Mouse (Mus musculus) neutrophil, adult 65 days (primary cell): ENCODE results near the gene C87499. TPM values are rescaled to one million over a fixed set of nuclear protein-coding genes. Genes with fewer than 3 reads are reported as not detected.

ENCODE experiments used
- total RNA-seq: library from RNA; stranded (reverse); gene quantifications from 2 replicates; pipeline ENCODE4 v1.2.4, GENCODE M21; 2023

The C87499 gene
- not detected in 2 replicates for total RNA-seq

GRCm38 (mm10) chr4:88634311-88634710 is at the start of gene C87499:
Gene C87499 (minus strand): TSS chr4:88634411.

GRCm38 (mm10) chr4:88683812-88684211 is 49.6 kb upstream of the C87499 start, which contains the start of gene Ifna2:
Gene Ifna2 (minus strand): TSS chr4:88683912.

GRCm38 (mm10) chr4:88676824-88677223 is 42.6 kb upstream of the C87499 start, which contains the start of gene Ifna16:
Gene Ifna16 (minus strand): TSS chr4:88676924.

GRCm38 (mm10) chr4:88644359-88644758 is 10.1 kb upstream of the C87499 start, which contains the start of gene Ifna13:
Gene Ifna13 (minus strand): TSS chr4:88644459.

GRCm38 (mm10) chr4:88603276-88603675 is 30.9 kb downstream of the C87499 start, which contains the start of gene Ifna12:
Gene Ifna12 (minus strand): TSS chr4:88603376.

GRCm38 (mm10) chr4:88592285-88592684 is 41.9 kb downstream of the C87499 start, which contains the start of gene Ifna9:
Gene Ifna9 (minus strand): TSS chr4:88592385.

Other genes with a start within 250 kb of the C87499 start
- gene Hacd4, start 195.5 kb downstream of the C87499 start, total RNA-seq = 80.3 and 87.0 TPM in 2 replicates
- gene Ifnb1, start 111.6 kb downstream of the C87499 start, total RNA-seq = not detected in 2 replicates
- gene Ifna15, start 76.2 kb downstream of the C87499 start, total RNA-seq = not detected in 2 replicates
- not detected in 2 replicates for gene Ifna14, start 62.6 kb downstream of the C87499 start, total RNA-seq
- not detected in 2 replicates for gene Ifna9, start 42.0 kb downstream of the C87499 start, total RNA-seq
- not detected in 2 replicates for gene Ifna12, start 31.0 kb downstream of the C87499 start, total RNA-seq
- gene Ifna13, start 10.0 kb upstream of the C87499 start, total RNA-seq = not detected in 2 replicates
- gene Ifna16, start 42.5 kb upstream of the C87499 start, total RNA-seq = not detected in 2 replicates
- gene Ifna2, start 49.5 kb upstream of the C87499 start, total RNA-seq = not detected in 2 replicates
- not detected in 2 replicates for gene Ifnab, start 56.9 kb upstream of the C87499 start, total RNA-seq
- gene Gm26566, start 87.4 kb upstream of the C87499 start, total RNA-seq = 0.63 TPM in 1 of 2 replicates, not detected in the other
- 48.2 and 49.4 TPM in 2 replicates for gene Klhl9, start 88.1 kb upstream of the C87499 start, total RNA-seq
- not detected in 2 replicates for gene Gm13271, start 120.5 kb upstream of the C87499 start, total RNA-seq
- gene Gm13283, start 125.7 kb upstream of the C87499 start, total RNA-seq = not detected in 2 replicates
- gene Gm13290, start 139.4 kb upstream of the C87499 start, total RNA-seq = 0.54 TPM in 1 of 2 replicates, not detected in the other
- not detected in 2 replicates for gene Gm13289, start 142.5 kb upstream of the C87499 start, total RNA-seq
- not detected in 2 replicates for gene Gm13272, start 145.4 kb upstream of the C87499 start, total RNA-seq
- gene Ifnz, start 147.7 kb upstream of the C87499 start, total RNA-seq = not detected in 2 replicates
- gene Gm13276, start 151.3 kb upstream of the C87499 start, total RNA-seq = not detected in 2 replicates
- gene Gm13277, start 154.2 kb upstream of the C87499 start, total RNA-seq = not detected in 2 replicates
- not detected in 2 replicates for gene Gm13278, start 157.1 kb upstream of the C87499 start, total RNA-seq
- not detected in 2 replicates for gene Gm13275, start 160.1 kb upstream of the C87499 start, total RNA-seq
- not detected in 2 replicates for gene Gm13279, start 163.0 kb upstream of the C87499 start, total RNA-seq
- 0.45 TPM in 1 of 2 replicates, not detected in the other for gene Gm13285, start 165.3 kb upstream of the C87499 start, total RNA-seq
- not detected in 2 replicates for gene Gm13287, start 168.8 kb upstream of the C87499 start, total RNA-seq
- gene Gm13288, start 171.1 kb upstream of the C87499 start, total RNA-seq = not detected in 2 replicates
- gene Ifna7, start 181.8 kb upstream of the C87499 start, total RNA-seq = not detected in 2 replicates
- not detected in 2 replicates for gene Ifna11, start 185.5 kb upstream of the C87499 start, total RNA-seq
- not detected in 2 replicates for gene Ifna6, start 193.0 kb upstream of the C87499 start, total RNA-seq
- gene Ifna5, start 201.1 kb upstream of the C87499 start, total RNA-seq = not detected in 2 replicates
- not detected in 2 replicates for gene Ifna4, start 207.4 kb upstream of the C87499 start, total RNA-seq
- not detected in 2 replicates for gene Ifna1, start 215.7 kb upstream of the C87499 start, total RNA-seq
- not detected in 2 replicates for gene Ifne, start 245.8 kb upstream of the C87499 start, total RNA-seq